Mouse (Mus musculus) MEL (cell line): ENCODE data around the gene Ahcyl1.

Experiments
- CTCF ChIP-seq, 3 experiments: IDR thresholded peaks in 2 of 3; conservative IDR thresholded peaks in 1 of 3; 2 replicates each; pipeline ENCODE4 v1.5.1; 2011 to 2012; ENCODE audit warnings: low read length in 3 of 3, low read depth in 2 of 3, mild to moderate bottlenecking in 2 of 3, improper control_type of control experiment in 1 of 3, inconsistent platforms in 1 of 3, mixed read lengths in 1 of 3, moderate library complexity in 1 of 3; ENCODE audit not compliant: control insufficient read depth in 1 of 3, insufficient read depth in 1 of 3, poor library complexity in 1 of 3, severe bottlenecking in 1 of 3
- E2F4 ChIP-seq: IDR thresholded peaks from 2 replicates; pipeline ENCODE4 v1.6.1; 2011; ENCODE audit warnings: low read depth, low read length, improper control_type of control experiment, borderline replicate concordance
- EP300 ChIP-seq, 2 experiments: IDR thresholded peaks; 2 replicates each; pipeline ENCODE4 v1.6.1; 2011; ENCODE audit warnings: improper control_type of control experiment in 2 of 2, low read length in 2 of 2, low read depth in 1 of 2, mild to moderate bottlenecking in 1 of 2
- ETS1 ChIP-seq: IDR thresholded peaks from 2 replicates; pipeline ENCODE4 v1.6.1; 2012; ENCODE audit warnings: low read depth, mild to moderate bottlenecking, inconsistent platforms, low read length, improper control_type of control experiment, moderate library complexity
- GATA1 ChIP-seq: IDR thresholded peaks from 2 replicates; pipeline ENCODE4 v1.6.1; 2011; ENCODE audit warnings: low read depth, low read length, improper control_type of control experiment
- MXI1 ChIP-seq: IDR thresholded peaks from 2 replicates; pipeline ENCODE4 v1.6.1; 2011; ENCODE audit warnings: mild to moderate bottlenecking, low read depth, low read length, improper control_type of control experiment
- POLR2A ChIP-seq, 2 experiments: IDR thresholded peaks; 2 replicates each; pipeline ENCODE4 v1.6.1; 2011 to 2012; ENCODE audit warnings: low read length in 2 of 2, mild to moderate bottlenecking in 2 of 2, control low read depth in 1 of 2, improper control_type of control experiment in 1 of 2, low read depth in 1 of 2, moderate library complexity in 1 of 2; ENCODE audit not compliant: control insufficient read depth in 1 of 2, insufficient read depth in 1 of 2, poor library complexity in 1 of 2
- POLR2AphosphoS2 ChIP-seq: IDR thresholded peaks from 2 replicates; pipeline ENCODE4 v1.6.1; 2011; ENCODE audit warnings: low read length, improper control_type of control experiment
- RAD21 ChIP-seq: IDR thresholded peaks from 2 replicates; pipeline ENCODE4 v1.6.1; 2011; ENCODE audit warnings: mild to moderate bottlenecking, low read depth, low read length, improper control_type of control experiment
- RCOR1 ChIP-seq: IDR thresholded peaks from 2 replicates; pipeline ENCODE4 v1.6.1; 2012; ENCODE audit warnings: low read depth, mild to moderate bottlenecking, inconsistent platforms, low read length, improper control_type of control experiment
- TAL1 ChIP-seq: IDR thresholded peaks from 2 replicates; pipeline ENCODE4 v1.6.1; 2012; ENCODE audit warnings: mild to moderate bottlenecking, inconsistent platforms, low read length, moderate library complexity, mixed read lengths
- TBP ChIP-seq: IDR thresholded peaks from 2 replicates; pipeline ENCODE4 v1.8.0; 2011; ENCODE audit warnings: low read depth, low read length, improper control_type of control experiment
- USF1 ChIP-seq: IDR thresholded peaks from 2 replicates; pipeline ENCODE4 v1.6.1; 2014; ENCODE audit warnings: low read depth, mild to moderate bottlenecking, inconsistent platforms, low read length, improper control_type of control experiment, moderate library complexity
- ZNF384 ChIP-seq: IDR thresholded peaks from 2 replicates; pipeline ENCODE4 v1.6.1; 2012; ENCODE audit warnings: low read depth, mild to moderate bottlenecking, inconsistent platforms, low read length, improper control_type of control experiment

DNA sequence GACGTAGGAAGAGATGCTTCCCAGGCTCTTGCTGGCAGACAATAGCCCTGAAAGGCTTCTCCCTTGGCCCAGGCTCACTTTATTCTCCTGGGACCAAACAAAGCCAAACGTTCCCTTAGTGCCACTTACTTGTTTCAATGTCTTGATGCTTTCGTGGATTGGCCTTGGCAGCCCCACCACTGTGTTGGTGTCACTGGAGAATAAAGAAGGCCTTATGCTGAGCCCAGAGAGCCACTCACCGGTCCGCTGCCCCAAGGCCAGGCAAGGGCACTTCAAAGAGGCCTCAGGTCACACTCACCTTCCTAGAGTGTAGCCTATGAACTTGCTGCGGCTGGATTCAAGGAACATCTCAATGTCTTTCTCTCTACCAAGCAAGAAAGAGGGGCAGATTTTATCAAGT, 76.4 kb downstream of the Ahcyl1 start:
- TF ChIP-seq RCOR1 (no peak), CTCF (IDR thresholded peaks at IDR 0.05 in 2 of 3, conservative IDR thresholded peaks at IDR 0.05 in 1 of 3; ENCODE audit: control insufficient read depth in 1 of 3, insufficient read depth in 1 of 3, low read depth in 2 of 3, low read length in 3 of 3, poor library complexity in 1 of 3, severe bottlenecking in 1 of 3) (no peak), POLR2A (IDR thresholded peaks at IDR 0.05; ENCODE audit: control insufficient read depth in 1 of 2, insufficient read depth in 1 of 2, low read depth in 1 of 2, low read length in 2 of 2, poor library complexity in 1 of 2) (no peak), TBP (no peak), GATA1 (no peak), POLR2AphosphoS2 (no peak), EP300 (IDR thresholded peaks at IDR 0.05; ENCODE audit: low read depth in 1 of 2, low read length in 2 of 2) (no peak), E2F4 (no peak), USF1 (no peak), ZNF384 (no peak), RAD21 (no peak), ETS1 (no peak), TAL1 (no peak), MXI1 (no peak)
